Mouse (Mus musculus) central nervous system, embryonic 11.5 days (tissue): ENCODE data around the gene Abat. TPM values are rescaled to one million over a fixed set of nuclear protein-coding genes. Genes with fewer than 3 reads are reported as not detected.

Source experiments
- polyA plus RNA-seq: library from polyadenylated mRNA; depleted of rRNA; stranded (reverse); fragments of >200 nt; gene quantifications from 2 replicates; pipeline ENCODE4 v1.2.3, GENCODE M21; 2012; rRNA removed

Abat gene
- polyA plus RNA-seq = 13.7 and 26.3 TPM in 2 replicates

GRCm38 (mm10) chr16:8513236-8513906 lies at the start of gene Abat:
Gene Abat, plus strand, starts transcription at chr16:8513429.

GRCm38 (mm10) chr16:8470603-8471481 lies 42.4 kb upstream of the Abat start, which contains the start of gene Mettl22:
Gene Mettl22, plus strand, starts transcription at chr16:8470788.

DNA sequence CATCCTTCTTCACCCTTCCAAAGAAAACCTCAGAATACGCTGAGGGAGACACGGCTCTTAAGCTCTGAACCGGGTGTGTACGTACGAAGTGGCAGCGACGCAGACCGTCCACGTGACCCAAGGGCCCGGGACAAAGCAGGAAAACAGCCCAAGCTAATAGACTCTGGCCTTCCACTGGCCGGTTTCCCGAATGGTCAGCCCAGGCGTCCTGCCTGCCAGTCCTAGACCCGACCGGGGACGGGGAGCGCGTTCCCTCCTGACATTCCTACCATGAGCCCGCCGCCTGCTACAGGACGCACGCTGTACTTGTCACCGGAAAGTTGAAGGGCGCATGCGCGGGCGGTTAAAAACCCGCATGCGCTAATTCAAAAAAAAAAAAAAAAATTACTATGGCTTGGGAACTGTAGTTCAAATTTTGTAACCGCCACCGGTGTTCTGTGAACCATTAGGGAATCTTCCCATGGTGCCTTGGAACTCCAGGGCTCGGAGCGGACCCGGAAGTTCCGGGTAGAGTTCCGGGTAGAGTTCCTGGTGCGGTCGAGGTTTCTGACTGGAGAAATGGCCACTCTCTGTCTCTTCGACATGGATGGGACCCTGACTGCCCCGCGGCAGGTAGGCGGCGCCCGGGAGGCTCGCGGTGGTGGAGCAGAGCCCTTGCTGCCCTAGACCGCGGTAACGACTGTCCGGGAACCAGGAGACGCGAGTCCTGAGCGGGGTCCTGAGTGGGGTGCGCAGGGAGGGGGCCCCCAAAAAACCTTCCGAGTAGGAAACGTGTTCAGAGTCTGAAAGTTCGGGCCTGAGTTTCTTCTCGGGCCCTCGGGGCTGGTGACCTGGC lies 124.2 kb downstream of the Abat start, which contains the start of the genes Pmm2 and Tmem186:
TSS of gene Pmm2 (plus strand) at position 458 of the 835 bp plus-strand sequence.
TSS of gene Tmem186 (minus strand) at position 496 of the 835 bp plus-strand sequence.

Other genes with a start within 250 kb of the Abat start
- 0.05 TPM in 1 of 2 replicates, not detected in the other for gene Tmem114, start 88.3 kb upstream of the Abat start, polyA plus RNA-seq
- gene Mettl22, start 42.6 kb upstream of the Abat start, polyA plus RNA-seq = 38.9 and 40.7 TPM in 2 replicates
- gene Pmm2, start 124.2 kb downstream of the Abat start, polyA plus RNA-seq = 35.8 and 53.2 TPM in 2 replicates
- gene Tmem186, start 124.3 kb downstream of the Abat start, polyA plus RNA-seq = 18.0 and 22.4 TPM in 2 replicates
- gene Carhsp1, start 158.7 kb downstream of the Abat start, polyA plus RNA-seq = 103 and 112 TPM in 2 replicates
- not detected in 2 replicates for gene Gm5767, start 167.3 kb downstream of the Abat start, polyA plus RNA-seq